Mouse (Mus musculus): ENCODE measurements around the gene Sbf1. TPM values are rescaled to one million over a fixed set of nuclear protein-coding genes. Genes with fewer than 3 reads are reported as not detected.

The Sbf1 gene
- polyA plus RNA-seq, 1 experiment from 2014 or later: 103 TPM

- Histone ChIP-seq H3K4me2 (ENCODE audit: low read length) (peak overlapping the region; percentile 86), H3K27me3 (ENCODE audit: control insufficient read depth, insufficient read depth, low read length) (no peaks in the 10 kb centered on the region), H3K27ac (replicated peaks; ENCODE audit: low read depth, low read length) (no peak overlapping the region), H3K36me3 (ENCODE audit: control insufficient read depth, insufficient read depth, low read length) (no peaks in the 10 kb centered on the region), H3K9me3 (ENCODE audit: control insufficient read depth, low read length) (no peaks in the 10 kb centered on the region), H3K4me3 (replicated peaks; ENCODE audit: low read depth, low read length) (peak overlapping the region; percentile 95; the same call in 1 of the 2 replicates), H3K4me1 (ENCODE audit: control insufficient read depth, insufficient read depth, low read length) (peaks cover 22% of the 10 kb centered on the region), H3K9ac (replicated peaks; ENCODE audit: low read length) (peak overlapping the region; percentile 23; the same call in 1 of the 2 replicates)
- ATAC-seq (ENCODE audit: low FRiP score, low TSS enrichment) (no peak), DNase-seq (no peak)
- WGBS: 81% methylated on average over 4 of the region's 4 CpGs
These were observed 1.8 kb downstream of the Sbf1 start for GRCm38 (mm10) chr15:89313359-89313758.

- H3K4me2 ChIP-seq (ENCODE audit: low read length): no peak overlapping the region
- H3K4me1 ChIP-seq (ENCODE audit: control insufficient read depth, insufficient read depth, low read length): peaks cover 22% of the 10 kb centered on the region
- peaks cover 28% of the 10 kb centered on the region for H3K36me3 ChIP-seq (ENCODE audit: control insufficient read depth, insufficient read depth, low read length)
- ATAC-seq (ENCODE audit: low FRiP score, low TSS enrichment): no peak
- H3K27ac ChIP-seq (replicated peaks; ENCODE audit: low read depth, low read length): no peak overlapping the region
- no peaks in the 10 kb centered on the region for H3K9me3 ChIP-seq (ENCODE audit: control insufficient read depth, low read length)
- no peaks in the 10 kb centered on the region for H3K27me3 ChIP-seq (ENCODE audit: control insufficient read depth, insufficient read depth, low read length)
- WGBS: 75% methylated on average over 6 of the region's 6 CpGs
- no peak for DNase-seq
- no peak overlapping the region for H3K4me3 ChIP-seq (replicated peaks; ENCODE audit: low read depth, low read length)
- no peak overlapping the region for H3K9ac ChIP-seq (replicated peaks; ENCODE audit: low read length)
These were observed 5.1 kb downstream of the Sbf1 start for GRCm38 (mm10) chr15:89309962-89310498.

GRCm38 (mm10) chr15:89308406-89309139 lies 6.5 kb downstream of the Sbf1 start:
- H3K9ac ChIP-seq (replicated peaks; ENCODE audit: low read length): no peak overlapping the region
- H3K27ac ChIP-seq (replicated peaks; ENCODE audit: low read depth, low read length): no peak overlapping the region
- H3K4me3 ChIP-seq (replicated peaks; ENCODE audit: low read depth, low read length): no peak overlapping the region
- no peaks in the 10 kb centered on the region for H3K27me3 ChIP-seq (ENCODE audit: control insufficient read depth, insufficient read depth, low read length)
- ATAC-seq (ENCODE audit: low FRiP score, low TSS enrichment) (no peak), DNase-seq (no peak)
- WGBS: 90% methylated on average over 7 of the region's 7 CpGs
- H3K36me3 ChIP-seq (ENCODE audit: control insufficient read depth, insufficient read depth, low read length): peaks cover 43% of the 10 kb centered on the region
- no peaks in the 10 kb centered on the region for H3K9me3 ChIP-seq (ENCODE audit: control insufficient read depth, low read length)
- H3K4me2 ChIP-seq (ENCODE audit: low read length): no peak overlapping the region
- H3K4me1 ChIP-seq (ENCODE audit: control insufficient read depth, insufficient read depth, low read length): peaks cover 13% of the 10 kb centered on the region

- Histone ChIP-seq H3K4me2 (ENCODE audit: low read length) (no peak overlapping the region), H3K36me3 (ENCODE audit: control insufficient read depth, insufficient read depth, low read length) (peaks cover 54% of the 10 kb centered on the region), H3K9me3 (ENCODE audit: control insufficient read depth, low read length) (no peaks in the 10 kb centered on the region), H3K4me1 (ENCODE audit: control insufficient read depth, insufficient read depth, low read length) (peaks cover 3% of the 10 kb centered on the region), H3K27me3 (ENCODE audit: control insufficient read depth, insufficient read depth, low read length) (no peaks in the 10 kb centered on the region), H3K27ac (replicated peaks; ENCODE audit: low read depth, low read length) (no peak overlapping the region), H3K9ac (replicated peaks; ENCODE audit: low read length) (no peak overlapping the region), H3K4me3 (replicated peaks; ENCODE audit: low read depth, low read length) (no peak overlapping the region)
- no peak for ATAC-seq (ENCODE audit: low FRiP score, low TSS enrichment)
- DNase-seq: no peak
- 93% methylated on average over 13 of the region's 13 CpGs for WGBS
These were observed 7.7 kb downstream of the Sbf1 start for GRCm38 (mm10) chr15:89307461-89307860.

GRCm38 (mm10) chr15:89305966-89306365 lies 9.1 kb downstream of the Sbf1 start:
- WGBS: 81% methylated on average over 1 of the region's 1 CpGs

GRCm38 (mm10) chr15:89300600-89300999 lies 14.5 kb downstream of the Sbf1 start:
- DNase-seq: no peak
- no peak for ATAC-seq (ENCODE audit: low FRiP score, low TSS enrichment)
- H3K36me3 ChIP-seq (ENCODE audit: control insufficient read depth, insufficient read depth, low read length): peaks cover 92% of the 10 kb centered on the region
- no peak overlapping the region for H3K27ac ChIP-seq (replicated peaks; ENCODE audit: low read depth, low read length)
- no peaks in the 10 kb centered on the region for H3K4me1 ChIP-seq (ENCODE audit: control insufficient read depth, insufficient read depth, low read length)
- no peak overlapping the region for H3K4me3 ChIP-seq (replicated peaks; ENCODE audit: low read depth, low read length)
- H3K27me3 ChIP-seq (ENCODE audit: control insufficient read depth, insufficient read depth, low read length): no peaks in the 10 kb centered on the region
- no peaks in the 10 kb centered on the region for H3K9me3 ChIP-seq (ENCODE audit: control insufficient read depth, low read length)
- whole genome bisulfite sequencing: 97% methylated on average over 8 of the region's 8 CpGs
- no peak overlapping the region for H3K4me2 ChIP-seq (ENCODE audit: low read length)
- no peak overlapping the region for H3K9ac ChIP-seq (replicated peaks; ENCODE audit: low read length)

More at GRCm38 (mm10) chr15:89305966-89306365, 9.1 kb downstream of the Sbf1 start:
- Histone ChIP-seq H3K36me3 (ENCODE audit: control insufficient read depth, insufficient read depth, low read length) (peaks cover 69% of the 10 kb centered on the region), H3K4me3 (replicated peaks; ENCODE audit: low read depth, low read length) (no peak overlapping the region), H3K27me3 (ENCODE audit: control insufficient read depth, insufficient read depth, low read length) (no peaks in the 10 kb centered on the region), H3K9ac (replicated peaks; ENCODE audit: low read length) (no peak overlapping the region), H3K4me2 (ENCODE audit: low read length) (no peak overlapping the region), H3K9me3 (ENCODE audit: control insufficient read depth, low read length) (no peaks in the 10 kb centered on the region), H3K27ac (replicated peaks; ENCODE audit: low read depth, low read length) (no peak overlapping the region), H3K4me1 (ENCODE audit: control insufficient read depth, insufficient read depth, low read length) (peaks cover 3% of the 10 kb centered on the region)
- DNase-seq (no peak), ATAC-seq (ENCODE audit: low FRiP score, low TSS enrichment) (no peak)

GRCm38 (mm10) chr15:89300180-89300579 lies 14.9 kb downstream of the Sbf1 start:
- Histone ChIP-seq H3K4me2 (ENCODE audit: low read length) (no peak overlapping the region), H3K27ac (replicated peaks; ENCODE audit: low read depth, low read length) (no peak overlapping the region), H3K27me3 (ENCODE audit: control insufficient read depth, insufficient read depth, low read length) (no peaks in the 10 kb centered on the region), H3K9me3 (ENCODE audit: control insufficient read depth, low read length) (no peaks in the 10 kb centered on the region), H3K4me1 (ENCODE audit: control insufficient read depth, insufficient read depth, low read length) (no peaks in the 10 kb centered on the region), H3K4me3 (replicated peaks; ENCODE audit: low read depth, low read length) (no peak overlapping the region), H3K36me3 (ENCODE audit: control insufficient read depth, insufficient read depth, low read length) (peaks cover 92% of the 10 kb centered on the region), H3K9ac (replicated peaks; ENCODE audit: low read length) (no peak overlapping the region)
- ATAC-seq (ENCODE audit: low FRiP score, low TSS enrichment) (no peak), DNase-seq (no peak)
- WGBS: 90% methylated on average over 13 of the region's 13 CpGs

- no peaks in the 10 kb centered on the region for H3K4me1 ChIP-seq (ENCODE audit: control insufficient read depth, insufficient read depth, low read length)
- no peaks in the 10 kb centered on the region for H3K9me3 ChIP-seq (ENCODE audit: control insufficient read depth, low read length)
- H3K27ac ChIP-seq (replicated peaks; ENCODE audit: low read depth, low read length): no peak overlapping the region
- H3K36me3 ChIP-seq (ENCODE audit: control insufficient read depth, insufficient read depth, low read length): peaks cover 92% of the 10 kb centered on the region
- H3K4me3 ChIP-seq (replicated peaks; ENCODE audit: low read depth, low read length): no peak overlapping the region
- no peak for DNase-seq
- 92% methylated on average over 2 of the region's 2 CpGs for WGBS
- no peak overlapping the region for H3K4me2 ChIP-seq (ENCODE audit: low read length)
- no peak overlapping the region for H3K9ac ChIP-seq (replicated peaks; ENCODE audit: low read length)
- no peak for ATAC-seq (ENCODE audit: low FRiP score, low TSS enrichment)
- no peaks in the 10 kb centered on the region for H3K27me3 ChIP-seq (ENCODE audit: control insufficient read depth, insufficient read depth, low read length)
These were observed 17.4 kb downstream of the Sbf1 start for GRCm38 (mm10) chr15:89297695-89298094.

GRCm38 (mm10) chr15:89296465-89296864 lies 18.6 kb downstream of the Sbf1 start:
- Histone ChIP-seq H3K27me3 (ENCODE audit: control insufficient read depth, insufficient read depth, low read length) (no peaks in the 10 kb centered on the region), H3K9me3 (ENCODE audit: control insufficient read depth, low read length) (no peaks in the 10 kb centered on the region), H3K27ac (replicated peaks; ENCODE audit: low read depth, low read length) (no peak overlapping the region), H3K4me2 (ENCODE audit: low read length) (no peak overlapping the region), H3K4me3 (replicated peaks; ENCODE audit: low read depth, low read length) (no peak overlapping the region), H3K9ac (replicated peaks; ENCODE audit: low read length) (no peak overlapping the region), H3K36me3 (ENCODE audit: control insufficient read depth, insufficient read depth, low read length) (peaks cover 92% of the 10 kb centered on the region), H3K4me1 (ENCODE audit: control insufficient read depth, insufficient read depth, low read length) (no peaks in the 10 kb centered on the region)
- no peak for ATAC-seq (ENCODE audit: low FRiP score, low TSS enrichment)
- WGBS: 91% methylated on average over 1 of the region's 1 CpGs
- no peak for DNase-seq
